Mouse (Mus musculus): ENCODE measurements at regions not wholly inside any gene's neighbourhood (a gene's known extent, or its start where the extent isn't known, plus 50 kb on each side); places are given as distances from the start of the nearest gene placed in this dataset.

DNA sequence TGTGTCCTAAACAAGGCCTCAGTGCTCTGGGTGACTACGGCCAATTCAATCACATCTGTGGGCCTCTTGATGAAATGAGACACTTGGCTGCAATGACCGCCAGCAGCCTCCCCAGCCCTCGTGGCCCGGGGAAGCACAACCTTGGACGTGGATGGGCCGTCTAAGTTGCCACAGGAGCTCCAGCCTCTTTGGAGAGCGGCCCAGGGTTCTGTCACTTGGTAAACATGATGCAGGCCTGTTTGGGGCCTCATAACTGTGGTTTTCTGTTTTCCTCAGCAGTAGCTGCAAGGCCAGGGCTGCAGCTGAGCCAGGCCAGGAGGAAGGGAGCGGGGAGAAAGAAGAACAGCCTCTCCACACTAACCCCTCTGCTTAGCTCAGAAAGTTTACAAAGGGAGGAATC is 105.2 kb upstream of the Zmiz1 start:
- 52% methylated on average over 8 of the region's 8 CpGs for WGBS
- H3K4me2 ChIP-seq (ENCODE audit: low read depth, low read length), result no peak overlapping the region
- H3K9ac ChIP-seq (ENCODE audit: low read length), result no peak overlapping the region
- H3K9me3 ChIP-seq (ENCODE audit: control insufficient read depth, low read length), result no peaks in the 10 kb centered on the region
- H3K27me3 ChIP-seq (ENCODE audit: control insufficient read depth, insufficient read depth, low read depth, low read length), result no peaks in the 10 kb centered on the region
- no peak overlapping the region for H3K4me3 ChIP-seq (ENCODE audit: low read length)
- peak overlapping the region; percentile 36 for H3K27ac ChIP-seq (ENCODE audit: low read length)
- peak; percentile 87 for ATAC-seq (ENCODE audit: low read depth)
- no peaks in the 10 kb centered on the region for H3K36me3 ChIP-seq (ENCODE audit: control insufficient read depth, insufficient read depth, low read length)
- peaks cover 5% of the 10 kb centered on the region; the same call in 1 of the 2 replicates for H3K4me1 ChIP-seq (replicated peaks; ENCODE audit: control insufficient read depth, insufficient read depth, low read length)

DNA sequence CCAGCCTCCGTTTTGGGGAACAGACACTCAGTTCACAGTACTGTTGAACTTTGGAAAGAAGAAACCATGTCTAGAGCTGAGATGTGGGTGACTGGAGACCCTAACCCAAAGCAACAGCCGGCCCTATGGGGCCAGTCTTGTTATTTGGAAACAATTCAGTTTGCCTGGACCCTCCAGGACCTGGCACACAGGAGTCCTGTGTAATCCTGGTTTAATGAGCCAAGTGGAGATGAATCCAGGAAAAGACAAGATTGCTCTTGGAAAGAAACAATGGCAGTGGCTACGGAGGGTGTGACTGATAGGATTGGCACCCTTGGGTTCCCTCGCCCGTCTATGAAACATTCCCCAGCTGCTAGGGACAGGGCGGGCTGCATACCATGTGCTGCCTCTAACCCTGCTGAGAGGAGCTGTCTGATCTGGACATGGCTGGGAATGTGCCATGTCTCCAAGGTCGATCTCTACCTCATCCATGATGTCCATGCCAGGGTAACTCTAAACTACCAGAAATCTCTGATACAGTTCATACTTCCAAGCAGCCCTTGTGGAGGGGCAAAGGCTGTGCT is 104.6 kb upstream of the Zmiz1 start:
- no peaks in the 10 kb centered on the region for H3K27me3 ChIP-seq (ENCODE audit: control insufficient read depth, insufficient read depth, low read depth, low read length)
- no peak overlapping the region for H3K4me3 ChIP-seq (ENCODE audit: low read length)
- peaks cover 5% of the 10 kb centered on the region; the same call in 1 of the 2 replicates for H3K4me1 ChIP-seq (replicated peaks; ENCODE audit: control insufficient read depth, insufficient read depth, low read length)
- H3K36me3 ChIP-seq (ENCODE audit: control insufficient read depth, insufficient read depth, low read length), result no peaks in the 10 kb centered on the region
- H3K9me3 ChIP-seq (ENCODE audit: control insufficient read depth, low read length), result no peaks in the 10 kb centered on the region
- WGBS, result 65% methylated on average over 7 of the region's 7 CpGs
- H3K27ac ChIP-seq (ENCODE audit: low read length), result peak overlapping the region; percentile 36
- no peak overlapping the region for H3K9ac ChIP-seq (ENCODE audit: low read length)
- ATAC-seq (ENCODE audit: low read depth), result peak; percentile 44; the same call in 1 of the 2 replicates
- no peak overlapping the region for H3K4me2 ChIP-seq (ENCODE audit: low read depth, low read length)

DNA sequence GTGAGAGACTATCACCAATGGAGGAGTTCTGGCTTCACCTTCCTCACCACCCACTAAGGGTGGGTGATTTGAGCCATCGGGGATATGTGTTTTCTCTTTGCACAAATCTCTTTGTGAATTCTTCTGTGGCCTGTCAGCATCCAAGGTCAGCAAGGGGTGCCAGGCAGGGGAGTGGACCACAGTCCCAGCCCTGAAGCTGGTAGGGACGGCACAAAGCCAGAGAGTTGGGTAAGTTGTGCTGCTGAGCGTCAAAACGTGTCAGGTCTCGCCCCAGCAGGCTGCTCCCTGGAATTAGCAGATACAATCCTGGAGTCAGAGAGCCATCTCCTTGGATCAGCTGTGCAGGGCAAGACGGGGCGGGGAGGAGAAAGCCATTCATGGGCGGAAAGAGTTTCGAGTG is 101.2 kb upstream of the Zmiz1 start:
- Histone ChIP-seq H3K9me3 (ENCODE audit: control insufficient read depth, low read length) (no peaks in the 10 kb centered on the region), H3K9ac (ENCODE audit: low read length) (no peak overlapping the region), H3K36me3 (ENCODE audit: control insufficient read depth, insufficient read depth, low read length) (no peaks in the 10 kb centered on the region), H3K27me3 (ENCODE audit: control insufficient read depth, insufficient read depth, low read depth, low read length) (no peaks in the 10 kb centered on the region), H3K4me3 (ENCODE audit: low read length) (no peak overlapping the region), H3K4me2 (ENCODE audit: low read depth, low read length) (no peak overlapping the region), H3K4me1 (replicated peaks; ENCODE audit: control insufficient read depth, insufficient read depth, low read length) (peaks cover 5% of the 10 kb centered on the region; the same call in 1 of the 2 replicates), H3K27ac (ENCODE audit: low read length) (no peak overlapping the region)
- ATAC-seq (ENCODE audit: low read depth), result no peak
- WGBS, result 79% methylated on average over 9 of the region's 9 CpGs

DNA sequence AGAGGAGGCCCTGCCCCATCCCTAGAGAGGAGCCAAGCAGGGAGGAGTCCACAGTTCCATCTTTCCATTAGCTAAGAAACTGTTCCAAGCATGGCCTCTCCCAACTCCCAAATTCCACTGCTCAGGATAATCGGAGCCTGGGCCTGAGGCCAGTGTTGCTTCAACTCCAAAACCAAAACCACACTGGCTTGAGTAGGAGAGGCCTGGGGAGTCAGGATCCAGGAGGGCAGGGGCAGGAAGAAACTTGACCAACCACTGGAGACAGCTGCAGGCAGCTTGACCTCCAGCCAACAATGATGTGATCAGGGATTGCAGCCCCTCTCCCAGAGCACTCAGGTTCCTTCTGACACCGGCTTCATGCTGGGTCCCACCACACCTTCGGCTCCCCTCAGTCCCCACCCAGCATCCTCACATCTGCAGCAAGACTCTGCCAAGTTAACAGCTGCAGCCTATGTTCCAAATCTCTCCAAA is 99.1 kb upstream of the Zmiz1 start:
- 76% methylated on average over 3 of the region's 3 CpGs for WGBS
- ATAC-seq (ENCODE audit: low read depth), result peak; percentile 51
- no peaks in the 10 kb centered on the region for H3K27me3 ChIP-seq (ENCODE audit: control insufficient read depth, insufficient read depth, low read depth, low read length)
- H3K4me2 ChIP-seq (ENCODE audit: low read depth, low read length), result no peak overlapping the region
- H3K27ac ChIP-seq (ENCODE audit: low read length), result no peak overlapping the region
- H3K9me3 ChIP-seq (ENCODE audit: control insufficient read depth, low read length), result no peaks in the 10 kb centered on the region
- no peak overlapping the region for H3K9ac ChIP-seq (ENCODE audit: low read length)
- no peaks in the 10 kb centered on the region for H3K36me3 ChIP-seq (ENCODE audit: control insufficient read depth, insufficient read depth, low read length)
- H3K4me3 ChIP-seq (ENCODE audit: low read length), result no peak overlapping the region
- no peaks in the 10 kb centered on the region; the same call in 1 of the 2 replicates for H3K4me1 ChIP-seq (replicated peaks; ENCODE audit: control insufficient read depth, insufficient read depth, low read length)

DNA sequence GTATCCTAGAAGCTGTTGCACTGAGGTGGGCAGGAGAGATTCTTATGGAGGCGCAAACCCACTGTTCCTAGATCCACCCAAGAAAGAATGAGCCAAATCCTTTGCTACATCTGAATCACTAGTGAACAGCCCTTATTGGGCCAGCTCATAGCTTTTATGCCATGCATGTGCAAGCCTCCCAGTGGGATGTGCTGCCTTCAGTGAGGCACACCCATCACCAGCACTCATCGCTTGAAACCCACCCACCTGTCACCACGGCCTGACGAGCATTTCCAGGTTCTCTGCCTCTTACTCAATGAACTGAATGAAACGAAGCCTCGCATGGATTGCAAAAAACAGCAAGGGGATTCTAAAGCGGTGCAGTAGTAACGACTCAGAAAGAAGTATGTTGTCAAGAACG is 98.3 kb upstream of the Zmiz1 start:
- Histone ChIP-seq H3K36me3 (ENCODE audit: control insufficient read depth, insufficient read depth, low read length) (no peaks in the 10 kb centered on the region), H3K4me2 (ENCODE audit: low read depth, low read length) (no peak overlapping the region), H3K27ac (ENCODE audit: low read length) (no peak overlapping the region), H3K27me3 (ENCODE audit: control insufficient read depth, insufficient read depth, low read depth, low read length) (no peaks in the 10 kb centered on the region), H3K4me1 (replicated peaks; ENCODE audit: control insufficient read depth, insufficient read depth, low read length) (peaks cover 7% of the 10 kb centered on the region), H3K9ac (ENCODE audit: low read length) (no peak overlapping the region), H3K4me3 (ENCODE audit: low read length) (no peak overlapping the region), H3K9me3 (ENCODE audit: control insufficient read depth, low read length) (no peaks in the 10 kb centered on the region)
- no peak for ATAC-seq (ENCODE audit: low read depth)
- WGBS, result 83% methylated on average over 9 of the region's 9 CpGs

DNA sequence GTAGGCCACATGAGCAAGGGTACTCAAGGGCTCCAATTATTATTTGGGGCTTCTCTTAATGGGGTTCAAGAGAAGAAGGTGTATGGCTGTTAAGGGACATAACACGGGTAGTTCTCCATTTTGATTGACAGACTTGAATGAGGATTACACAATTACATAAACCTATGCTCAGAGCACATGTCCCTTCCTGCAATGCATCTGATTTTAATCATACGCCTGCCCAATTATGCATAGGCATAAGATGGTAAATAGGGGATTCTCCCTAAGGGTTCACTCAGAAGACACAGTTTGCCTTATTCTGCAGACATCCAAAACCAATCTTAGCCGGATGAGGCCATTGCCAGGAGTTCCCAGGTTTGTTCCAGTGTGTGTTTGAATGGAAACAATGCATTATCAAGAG is 97.9 kb upstream of the Zmiz1 start:
- peaks cover 9% of the 10 kb centered on the region for H3K4me1 ChIP-seq (replicated peaks; ENCODE audit: control insufficient read depth, insufficient read depth, low read length)
- no peak overlapping the region for H3K4me3 ChIP-seq (ENCODE audit: low read length)
- no peak overlapping the region for H3K27ac ChIP-seq (ENCODE audit: low read length)
- ATAC-seq (ENCODE audit: low read depth), result no peak
- no peaks in the 10 kb centered on the region for H3K36me3 ChIP-seq (ENCODE audit: control insufficient read depth, insufficient read depth, low read length)
- no peaks in the 10 kb centered on the region for H3K27me3 ChIP-seq (ENCODE audit: control insufficient read depth, insufficient read depth, low read depth, low read length)
- 83% methylated on average over 3 of the region's 3 CpGs for WGBS
- no peak overlapping the region for H3K4me2 ChIP-seq (ENCODE audit: low read depth, low read length)
- no peaks in the 10 kb centered on the region for H3K9me3 ChIP-seq (ENCODE audit: control insufficient read depth, low read length)
- no peak overlapping the region for H3K9ac ChIP-seq (ENCODE audit: low read length)

DNA sequence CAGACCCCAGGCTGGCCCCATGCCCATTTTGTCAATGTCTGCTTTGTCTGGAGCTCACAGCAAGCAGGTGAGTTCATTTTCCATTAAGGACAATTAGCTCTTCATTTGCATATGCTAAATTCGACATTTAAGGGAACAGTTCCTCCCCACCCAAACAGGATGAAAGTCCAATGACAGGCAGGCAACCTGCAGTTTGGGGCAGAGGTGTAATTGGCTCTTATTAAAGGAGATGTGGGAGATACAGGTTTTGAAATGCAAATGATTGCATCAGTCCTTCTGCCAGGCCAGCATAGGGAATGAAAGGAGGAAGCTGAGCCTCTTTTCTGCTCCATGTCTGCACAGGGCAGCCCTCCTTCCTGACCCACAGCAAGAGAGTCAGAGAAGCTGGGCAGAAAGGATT is 96.2 kb upstream of the Zmiz1 start:
- Histone ChIP-seq H3K27me3 (ENCODE audit: control insufficient read depth, insufficient read depth, low read depth, low read length) (no peaks in the 10 kb centered on the region), H3K9ac (ENCODE audit: low read length) (no peak overlapping the region), H3K4me2 (ENCODE audit: low read depth, low read length) (no peak overlapping the region), H3K27ac (ENCODE audit: low read length) (no peak overlapping the region), H3K4me3 (ENCODE audit: low read length) (no peak overlapping the region), H3K9me3 (ENCODE audit: control insufficient read depth, low read length) (no peaks in the 10 kb centered on the region), H3K36me3 (ENCODE audit: control insufficient read depth, insufficient read depth, low read length) (no peaks in the 10 kb centered on the region), H3K4me1 (replicated peaks; ENCODE audit: control insufficient read depth, insufficient read depth, low read length) (peaks cover 10% of the 10 kb centered on the region)
- 21% methylated on average over 1 of the region's 1 CpGs for WGBS
- no peak for ATAC-seq (ENCODE audit: low read depth)

DNA sequence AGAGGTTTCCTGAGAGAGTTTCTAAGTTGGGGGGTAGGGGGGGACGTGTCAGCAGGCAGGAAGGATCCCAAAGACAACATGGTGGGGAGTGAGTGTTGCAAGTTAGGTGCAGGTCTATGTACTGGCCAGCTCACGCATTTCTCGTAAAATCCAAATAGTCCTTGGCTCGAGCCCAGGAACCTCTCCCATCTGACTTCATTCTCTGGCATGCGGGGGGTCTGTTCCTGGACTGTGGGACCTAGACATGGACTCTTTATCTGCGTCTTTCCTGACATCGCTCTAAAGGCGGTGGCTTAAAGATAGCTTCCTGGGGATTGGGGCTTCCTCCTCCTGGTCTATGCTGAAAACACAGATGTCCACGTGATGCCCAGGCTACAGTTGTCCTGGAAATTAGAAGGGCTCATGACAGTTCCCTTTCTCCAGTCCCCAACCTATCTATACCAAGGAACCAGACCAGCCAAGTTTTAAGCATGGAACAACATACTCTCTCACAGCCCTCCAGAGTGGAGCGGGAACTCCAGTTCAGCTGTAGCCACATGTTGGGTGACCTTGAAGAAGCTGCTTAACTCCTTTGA is 93.7 kb upstream of the Zmiz1 start:
- no peaks in the 10 kb centered on the region for H3K9me3 ChIP-seq (ENCODE audit: control insufficient read depth, low read length)
- H3K4me2 ChIP-seq (ENCODE audit: low read depth, low read length), result no peak overlapping the region

DNA sequence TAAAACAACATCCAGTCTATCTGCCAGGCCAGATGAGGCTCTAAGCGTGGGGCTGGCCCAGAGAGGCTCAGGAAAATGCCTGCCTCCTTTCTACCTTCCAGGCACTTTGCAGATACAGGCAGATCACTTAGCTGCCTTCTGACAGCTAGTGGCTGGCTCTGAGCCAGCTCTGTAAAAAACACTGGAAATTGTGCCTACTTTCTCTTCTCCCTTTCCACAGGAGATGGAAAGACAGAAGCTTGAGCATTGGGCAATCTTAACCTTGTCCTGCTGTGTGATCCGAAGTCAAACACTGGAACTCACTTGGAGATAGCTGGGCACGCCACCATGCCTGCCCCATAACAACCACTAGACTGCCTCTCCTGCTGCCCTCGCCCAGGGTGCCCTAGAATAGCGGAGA is 93.0 kb upstream of the Zmiz1 start:
- H3K36me3 ChIP-seq (ENCODE audit: control insufficient read depth, insufficient read depth, low read length), result no peaks in the 10 kb centered on the region
- H3K4me2 ChIP-seq (ENCODE audit: low read depth, low read length), result no peak overlapping the region
- peaks cover 10% of the 10 kb centered on the region for H3K4me1 ChIP-seq (replicated peaks; ENCODE audit: control insufficient read depth, insufficient read depth, low read length)
- WGBS, result 59% methylated on average over 5 of the region's 5 CpGs
- no peaks in the 10 kb centered on the region for H3K27me3 ChIP-seq (ENCODE audit: control insufficient read depth, insufficient read depth, low read depth, low read length)
- ATAC-seq (ENCODE audit: low read depth), result peak; percentile 22; the same call in 1 of the 2 replicates
- no peak overlapping the region for H3K9ac ChIP-seq (ENCODE audit: low read length)
- no peak overlapping the region for H3K4me3 ChIP-seq (ENCODE audit: low read length)
- no peaks in the 10 kb centered on the region for H3K9me3 ChIP-seq (ENCODE audit: control insufficient read depth, low read length)
- H3K27ac ChIP-seq (ENCODE audit: low read length), result no peak overlapping the region

More for the DNA sequence above, 93.7 kb upstream of the Zmiz1 start:
- Histone ChIP-seq H3K27me3 (ENCODE audit: control insufficient read depth, insufficient read depth, low read depth, low read length) (no peaks in the 10 kb centered on the region), H3K4me1 (replicated peaks; ENCODE audit: control insufficient read depth, insufficient read depth, low read length) (peaks cover 10% of the 10 kb centered on the region), H3K9ac (ENCODE audit: low read length) (no peak overlapping the region), H3K27ac (ENCODE audit: low read length) (no peak overlapping the region), H3K4me3 (ENCODE audit: low read length) (no peak overlapping the region), H3K36me3 (ENCODE audit: control insufficient read depth, insufficient read depth, low read length) (no peaks in the 10 kb centered on the region)
- peak; percentile 61 for ATAC-seq (ENCODE audit: low read depth)
- 35% methylated on average over 10 of the region's 10 CpGs for WGBS
